Mouse (Mus musculus) embryonic fibroblast, embryonic 13.5 days (primary cell): ENCODE data around the gene Olfr463.

ENCODE experiments used
- CTCF ChIP-seq: IDR thresholded peaks from 2 replicates; pipeline ENCODE4 v1.5.1; 2011; ENCODE audit warnings: mild to moderate bottlenecking, control low read depth, low read length, moderate library complexity, borderline replicate concordance; ENCODE audit not compliant: insufficient read depth
- POLR2A ChIP-seq: IDR thresholded peaks from 2 replicates; pipeline ENCODE4 v1.6.1; 2011; ENCODE audit warnings: low read depth, mild to moderate bottlenecking, control low read depth, low read length, moderate library complexity

DNA sequence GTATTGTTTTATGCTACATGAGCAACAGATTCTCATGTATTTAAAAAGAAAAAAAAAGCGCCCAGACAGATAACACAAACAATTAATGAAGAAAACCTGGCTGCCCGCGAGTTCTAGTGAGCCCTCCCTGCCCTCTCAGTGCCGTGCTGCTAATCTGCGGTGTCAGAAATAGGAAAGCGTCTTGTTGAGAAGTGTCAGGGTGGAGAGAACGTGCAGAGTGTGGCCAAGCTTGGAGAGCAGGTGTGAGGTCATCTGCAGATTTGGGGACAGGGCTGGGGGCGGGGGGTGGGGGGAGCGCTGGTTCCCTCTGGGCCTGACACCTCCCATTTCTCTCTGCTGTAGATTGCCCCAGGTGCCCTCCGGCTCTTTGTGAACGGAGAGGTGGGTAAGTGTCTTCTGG is 37.9 kb downstream of the Olfr463 start:
- TF ChIP-seq CTCF (no peak), POLR2A (no peak)
